Mouse (Mus musculus): ENCODE measurements at regions not wholly inside any gene's neighbourhood (a gene's known extent, or its start where the extent isn't known, plus 50 kb on each side); places are given as distances from the start of the nearest gene placed in this dataset.

DNA sequence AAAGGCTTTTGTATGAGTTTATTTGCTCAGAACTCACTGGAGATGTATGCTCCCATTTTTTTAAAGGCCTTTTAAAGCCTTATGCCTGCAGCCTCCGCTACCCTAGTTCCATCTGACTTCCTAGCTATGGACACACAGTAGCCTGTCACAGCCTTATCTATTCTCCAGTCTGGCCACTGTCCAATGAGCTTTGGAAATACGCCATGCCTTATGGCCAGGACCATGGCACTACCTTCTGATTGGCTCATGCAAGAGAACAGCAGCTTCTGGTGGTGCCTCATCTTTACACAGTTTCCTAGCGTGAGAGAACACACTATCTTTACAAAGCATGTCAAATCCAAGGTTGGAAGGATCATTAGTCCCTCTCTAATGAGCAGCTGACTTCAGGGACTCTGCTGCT lies 424.1 kb upstream of the Zdhhc25 start:
- no peak for ATAC-seq (ENCODE audit: poor library complexity, severe bottlenecking)

DNA sequence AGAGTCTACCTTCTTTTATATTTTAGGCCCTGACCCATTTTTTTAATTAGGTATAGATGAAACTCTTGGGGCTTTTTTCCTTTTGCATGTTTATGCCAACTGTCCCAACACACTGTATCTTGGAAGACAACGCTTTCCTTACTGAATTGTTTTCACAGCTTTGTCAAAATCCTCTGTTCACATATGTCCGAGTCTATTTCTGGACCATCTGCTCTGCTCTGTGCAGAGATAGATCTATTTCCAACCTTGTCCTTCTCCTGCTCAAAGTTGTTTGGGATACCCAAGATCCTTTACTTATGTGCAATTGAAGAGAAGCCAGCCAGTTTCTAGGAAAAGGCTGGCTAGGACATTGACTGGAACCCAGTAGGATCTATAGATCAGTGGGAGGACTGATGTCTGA lies 403.6 kb upstream of the Zdhhc25 start:
- no peak for ATAC-seq (ENCODE audit: poor library complexity, severe bottlenecking)

DNA sequence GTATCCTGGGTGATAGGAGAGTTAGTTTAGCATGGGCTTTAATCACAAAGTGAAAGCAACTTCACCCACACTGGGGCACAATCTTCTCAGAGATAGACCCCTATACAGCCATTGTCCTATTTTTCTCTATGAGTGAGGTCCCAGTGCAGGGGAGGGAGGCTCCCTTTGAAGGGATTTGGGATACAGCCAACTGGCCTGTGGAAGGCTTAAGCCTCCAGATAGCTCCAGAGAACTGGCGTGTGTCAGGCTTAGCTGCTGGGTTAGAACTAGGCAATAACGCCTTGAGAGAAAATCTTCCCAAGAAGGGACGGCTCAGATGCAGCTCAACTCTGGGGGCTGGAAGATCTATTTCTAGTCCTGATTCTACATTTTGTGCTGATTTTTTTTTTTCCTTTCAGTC lies 397.4 kb upstream of the Zdhhc25 start:
- no peak for ATAC-seq (ENCODE audit: poor library complexity, severe bottlenecking)

DNA sequence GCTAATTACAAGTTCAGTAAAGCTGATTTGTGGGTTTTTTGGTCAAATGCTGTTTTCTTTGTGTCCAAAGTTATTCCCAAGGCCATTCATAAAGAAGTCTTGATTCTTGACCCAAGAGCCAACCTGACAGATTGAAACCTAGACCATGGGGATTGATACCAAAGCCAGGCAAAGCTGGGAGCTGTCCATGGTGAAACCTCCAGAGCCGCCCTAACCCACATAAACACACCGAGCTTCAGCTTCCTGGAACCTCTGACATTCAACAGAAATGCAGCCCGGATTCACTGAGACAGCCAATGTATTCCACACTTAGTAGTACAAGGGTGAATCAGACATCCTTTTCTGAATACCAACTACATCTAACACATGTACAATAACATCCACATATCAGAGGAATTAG lies 386.7 kb upstream of the Zdhhc25 start:
- no peak for ATAC-seq (ENCODE audit: poor library complexity, severe bottlenecking)

DNA sequence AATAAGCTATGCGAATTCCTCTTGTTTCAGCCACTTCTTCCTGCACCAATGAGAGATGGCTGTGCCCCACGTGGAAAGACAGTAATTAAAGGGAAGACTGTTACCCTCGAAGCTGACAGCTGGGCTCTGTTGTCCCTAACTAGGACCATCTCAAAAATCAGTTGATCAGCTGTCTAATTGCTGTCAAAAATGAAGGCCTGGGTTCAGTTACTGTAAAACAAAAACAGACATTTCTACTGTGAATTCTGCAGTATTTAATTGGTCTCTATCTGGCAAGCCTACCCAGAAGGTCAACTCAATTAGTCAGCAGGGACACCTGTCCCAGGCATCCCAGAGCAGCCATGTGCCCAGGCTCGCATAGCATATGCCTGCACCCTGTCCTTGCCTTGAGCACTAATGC lies 385.8 kb upstream of the Zdhhc25 start:
- ATAC-seq (ENCODE audit: poor library complexity, severe bottlenecking): no peak

GRCm38 (mm10) chr15:88229456-88229855 lies 370.6 kb upstream of the Zdhhc25 start:
- ATAC-seq (ENCODE audit: poor library complexity, severe bottlenecking): no peak

DNA sequence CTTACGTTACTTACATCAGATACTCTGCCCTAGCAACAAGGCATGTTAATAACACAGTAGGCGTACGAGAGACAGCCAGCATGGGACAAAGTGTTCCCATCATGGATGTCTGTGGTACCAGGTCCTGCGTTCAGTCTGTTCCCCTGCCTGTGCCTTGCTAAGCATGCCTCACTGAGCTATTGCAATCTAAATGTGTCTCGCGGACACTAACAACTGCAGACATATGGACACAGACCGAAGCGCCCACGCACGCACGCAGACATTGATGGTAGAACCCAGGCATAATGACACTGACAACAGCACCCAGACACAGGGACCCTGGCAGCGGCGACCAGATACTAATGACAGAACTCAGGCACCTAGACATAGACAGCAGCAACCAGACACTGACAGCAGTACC lies 355.5 kb upstream of the Zdhhc25 start:
- no peak for ATAC-seq (ENCODE audit: poor library complexity, severe bottlenecking)

- ATAC-seq (ENCODE audit: poor library complexity, severe bottlenecking): no peak
Observed at GRCm38 (mm10) chr15:88245496-88246246, 354.4 kb upstream of the Zdhhc25 start.

GRCm38 (mm10) chr15:88247974-88248625 lies 352.0 kb upstream of the Zdhhc25 start:
- ATAC-seq (ENCODE audit: poor library complexity, severe bottlenecking): no peak

- no peak for ATAC-seq (ENCODE audit: poor library complexity, severe bottlenecking)
Observed at GRCm38 (mm10) chr15:88288051-88288450, 312.1 kb upstream of the Zdhhc25 start.

- no peak for ATAC-seq (ENCODE audit: poor library complexity, severe bottlenecking)
Observed at GRCm38 (mm10) chr15:88288696-88289095, 311.4 kb upstream of the Zdhhc25 start.

GRCm38 (mm10) chr15:88290740-88291363 lies 309.2 kb upstream of the Zdhhc25 start:
- ATAC-seq (ENCODE audit: poor library complexity, severe bottlenecking): no peak

GRCm38 (mm10) chr15:88299061-88299460 lies 301.0 kb upstream of the Zdhhc25 start:
- no peak for ATAC-seq (ENCODE audit: poor library complexity, severe bottlenecking)

DNA sequence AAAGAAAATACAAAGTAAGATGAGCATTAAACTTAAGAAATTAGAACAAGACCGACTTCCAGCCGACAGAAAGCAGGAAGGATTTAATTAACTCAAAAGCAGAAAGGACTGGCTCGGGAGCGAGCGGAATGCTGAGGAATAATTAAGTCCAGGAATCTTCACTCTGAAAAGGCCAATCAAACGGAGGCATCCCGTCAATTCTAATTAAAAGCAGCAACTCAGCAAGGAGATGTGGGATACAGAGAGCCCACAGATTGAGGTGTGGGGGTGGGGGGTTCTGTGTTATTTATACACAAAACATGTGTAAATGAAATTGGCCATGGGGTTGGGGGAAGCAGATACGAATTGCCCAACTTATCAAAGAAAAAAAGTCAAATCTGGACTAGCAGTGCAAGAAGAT lies 288.9 kb upstream of the Zdhhc25 start:
- ATAC-seq (ENCODE audit: poor library complexity, severe bottlenecking): no peak

DNA sequence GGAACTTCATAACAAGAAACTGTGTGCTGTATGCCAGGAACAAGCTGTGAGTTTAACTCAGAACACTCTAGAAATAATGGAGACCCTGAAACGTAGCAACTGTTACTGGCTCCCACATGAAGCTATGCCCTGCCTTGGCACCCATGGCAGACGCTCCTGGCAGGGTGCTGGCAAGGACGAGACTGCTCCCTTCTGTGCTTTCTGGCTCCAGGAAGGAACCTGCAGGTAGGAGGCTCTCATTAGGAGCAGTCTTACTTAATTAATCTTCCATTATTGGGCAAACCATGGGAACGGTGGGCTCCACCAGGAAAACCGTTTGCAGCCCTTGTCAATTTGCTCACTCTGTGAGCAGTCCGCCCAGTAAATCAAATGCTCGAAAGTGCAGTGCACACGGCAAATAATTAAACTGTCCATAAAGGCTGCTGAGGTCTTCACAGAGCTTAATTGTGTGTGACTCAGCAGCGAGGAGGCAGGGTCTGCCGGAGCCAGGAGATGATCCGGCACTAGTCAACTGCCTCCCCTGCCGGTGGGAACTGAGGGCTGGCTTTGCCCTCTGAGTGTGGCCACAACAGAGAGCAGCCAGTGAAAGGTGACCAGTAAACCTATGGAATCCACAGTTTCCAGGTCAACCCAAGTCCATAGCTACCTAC lies 285.2 kb upstream of the Zdhhc25 start:
- no peak for ATAC-seq (ENCODE audit: poor library complexity, severe bottlenecking)

DNA sequence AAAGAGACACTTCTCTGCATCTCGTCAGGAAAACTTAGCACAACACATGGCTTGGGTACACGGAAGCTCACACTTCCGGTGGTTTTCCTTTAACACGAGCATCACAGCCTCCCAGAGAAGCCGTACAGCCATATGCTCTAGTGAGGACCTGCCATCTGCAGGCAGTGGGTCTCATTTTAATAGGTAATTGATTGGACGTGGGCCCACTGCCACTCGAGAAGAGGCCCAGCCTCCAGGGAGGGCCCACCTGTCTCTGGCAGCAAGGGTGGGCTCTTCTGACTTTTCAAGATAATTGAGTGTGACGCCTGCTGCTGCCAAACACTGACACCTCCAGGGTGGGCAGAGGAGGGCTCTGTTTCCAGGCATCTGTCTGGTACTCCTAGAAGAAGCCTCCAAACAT lies 282.1 kb upstream of the Zdhhc25 start:
- ATAC-seq (ENCODE audit: poor library complexity, severe bottlenecking): no peak

DNA sequence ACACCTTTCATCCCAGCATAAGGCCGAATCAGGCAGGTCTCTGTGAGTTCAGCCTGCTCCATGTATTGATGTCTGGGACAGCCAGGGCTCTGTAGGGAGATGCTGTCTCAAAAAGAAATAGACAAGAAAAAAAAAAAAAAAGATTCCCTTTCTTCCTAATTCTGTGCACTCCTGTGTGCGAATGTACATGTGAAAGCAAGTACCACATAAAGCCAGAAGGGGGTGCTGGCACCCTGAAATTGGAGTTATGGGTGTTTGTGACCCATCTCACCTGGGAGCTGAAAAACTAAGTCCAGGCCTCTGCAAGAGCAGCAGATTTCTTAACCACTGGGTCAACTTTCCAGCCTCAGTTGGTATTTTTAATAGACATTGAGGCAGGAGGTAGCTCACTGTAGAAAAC lies 280.6 kb upstream of the Zdhhc25 start:
- no peak for ATAC-seq (ENCODE audit: poor library complexity, severe bottlenecking)

DNA sequence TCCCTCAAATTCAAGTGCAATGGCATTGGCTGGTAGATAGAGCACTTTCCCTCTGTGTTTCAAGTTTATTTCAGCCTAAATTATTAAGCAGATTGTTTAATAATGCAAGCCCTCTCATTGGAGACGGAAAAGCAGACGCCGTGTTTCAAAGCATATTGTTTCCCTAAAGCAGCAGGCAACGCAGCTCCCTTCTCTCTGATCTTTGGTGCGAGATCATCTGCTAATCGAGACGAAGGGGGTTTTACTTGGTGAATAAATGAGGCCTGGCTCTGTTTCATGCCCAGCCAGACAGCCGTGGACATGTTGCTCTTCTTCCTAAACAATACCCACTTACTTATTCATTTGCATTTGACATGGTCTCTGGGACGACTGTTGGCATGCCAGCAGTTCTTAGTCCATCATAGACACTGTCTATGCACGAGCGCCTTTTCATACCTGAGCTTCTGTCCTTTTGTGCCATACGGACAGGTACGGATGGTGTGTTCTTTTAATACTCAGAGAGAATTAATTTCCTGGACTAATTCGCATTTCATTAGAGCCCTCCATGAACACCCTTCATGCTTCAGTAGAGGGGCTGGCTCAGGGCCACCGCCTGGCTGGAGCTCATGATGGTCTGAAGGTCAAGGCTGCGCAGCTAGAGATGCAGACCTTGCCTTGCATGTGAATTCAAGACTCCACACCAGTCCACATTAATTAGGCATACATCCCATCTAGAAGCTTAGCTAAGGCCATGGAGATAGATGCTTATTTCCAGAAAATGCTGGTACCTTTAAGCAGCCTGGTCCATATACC lies 276.3 kb upstream of the Zdhhc25 start:
- ATAC-seq (ENCODE audit: poor library complexity, severe bottlenecking): no peak

DNA sequence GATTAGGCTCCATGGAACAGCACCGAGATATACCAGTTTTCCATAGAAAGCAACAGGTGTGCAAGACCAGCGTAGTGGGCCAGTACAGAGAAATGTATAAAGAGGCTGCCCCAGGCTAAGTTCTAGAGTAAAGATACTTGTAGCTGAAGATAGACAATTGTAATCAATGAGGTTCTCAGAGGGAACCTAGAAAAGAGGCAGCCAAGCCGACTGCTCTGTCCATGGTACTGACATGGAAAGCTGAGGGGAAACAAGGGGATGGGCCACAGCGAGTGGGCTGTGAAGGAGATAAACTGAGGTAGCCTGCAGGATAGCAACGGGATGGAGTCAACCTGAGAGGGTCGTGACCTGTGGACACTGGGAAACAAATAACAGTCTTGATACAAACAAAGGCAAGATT lies 275.0 kb upstream of the Zdhhc25 start:
- no peak for ATAC-seq (ENCODE audit: poor library complexity, severe bottlenecking)

DNA sequence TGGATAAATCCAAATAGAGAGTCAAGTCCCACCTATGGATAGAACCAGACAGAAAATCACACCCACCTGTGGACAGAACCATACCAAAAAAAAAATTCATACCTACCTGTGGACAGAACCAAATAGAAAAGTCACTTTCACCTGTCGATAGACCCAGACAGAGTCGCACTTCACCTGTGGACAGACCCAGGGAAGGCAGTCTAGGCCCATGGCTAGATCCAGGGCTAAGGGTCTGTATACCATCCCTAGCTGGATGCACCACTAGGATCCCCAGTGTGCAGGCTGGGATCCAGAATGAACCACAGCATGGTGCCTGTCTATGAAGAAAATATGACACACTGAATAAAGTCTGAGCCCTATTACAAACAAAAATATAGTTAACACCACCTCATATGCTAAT lies 246.9 kb upstream of the Zdhhc25 start:
- ATAC-seq (ENCODE audit: poor library complexity, severe bottlenecking): no peak

Measured in megakaryocyte, adult 5-6 weeks (primary cell).